Mouse (Mus musculus) kidney, adult 2 months (tissue): ENCODE measurements around the gene Mcat.

Experiments
- CTCF ChIP-seq: fragments of 200-500 bp; conservative IDR thresholded peaks from 2 replicates; pipeline ENCODE4 v1.5.1; 2011; ENCODE audit warnings: low read depth, mild to moderate bottlenecking, control low read depth, low read length, moderate library complexity, mixed read lengths; ENCODE audit not compliant: insufficient read depth, insufficient read length
- POLR2A ChIP-seq: fragments of 200-500 bp; IDR thresholded peaks from one replicate; pipeline ENCODE4 v1.6.1; 2011; ENCODE audit warnings: low read depth, low read length, control low read depth

DNA sequence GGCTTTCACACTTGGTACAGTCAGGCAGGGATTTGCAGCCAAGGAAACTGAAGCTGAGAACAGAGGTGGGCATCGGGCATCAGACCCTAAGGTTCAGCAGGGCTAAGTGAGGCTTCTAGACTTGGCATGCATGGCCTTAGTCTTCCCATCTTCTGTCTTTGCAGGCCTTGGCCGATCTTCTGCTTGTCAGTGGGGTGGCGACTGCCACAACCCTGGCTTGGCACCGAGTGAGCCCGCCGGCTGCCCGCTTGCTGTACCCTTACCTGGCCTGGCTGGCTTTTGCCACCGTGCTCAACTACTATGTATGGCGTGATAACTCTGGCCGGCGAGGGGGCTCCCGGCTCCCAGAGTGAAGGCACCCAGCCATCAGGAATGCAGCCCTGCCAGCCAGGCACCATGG is 10.0 kb upstream of the Mcat start:
- TF ChIP-seq POLR2A (no peak), CTCF (no peak)
